Mouse (Mus musculus) CH12.LX (cell line): ENCODE measurements around the gene Crabp1. TPM values are rescaled to one million over a fixed set of nuclear protein-coding genes. Genes with fewer than 3 reads are reported as not detected.

ENCODE experiments used
- polyA plus RNA-seq: library from polyadenylated mRNA; unstranded; fragments of >175 nt; gene quantifications from 2 replicates; pipeline ENCODE4 v1.2.1, GENCODE M21; 2012; ENCODE audit warnings: low read depth; ENCODE audit not compliant: insufficient read length
- total RNA-seq, 2 experiments: library from RNA; depleted of rRNA; stranded (reverse); fragments of 300-350 nt in 1 of 2; fragments of >200 nt in 1 of 2; gene quantifications; 2 replicates each; pipeline ENCODE4 v1.2.3; 2012 to 2014

Gene Crabp1
- total and polyA plus RNA-seq, 3 experiments: not detected

Other genes starting within 250 kb of the Crabp1 start
- gene Sh2d7, start 225.8 kb upstream of the Crabp1 start, total RNA-seq (2012; rRNA removed): 0.81 and 0.84 TPM in 2 replicates
- gene Sh2d7, start 225.8 kb upstream of the Crabp1 start, total RNA-seq (2014; rRNA removed): 0.83 and 0.90 TPM in 2 replicates
- gene Sh2d7, start 225.8 kb upstream of the Crabp1 start, polyA plus RNA-seq: 0.52 and 0.56 TPM in 2 replicates
- gene Cib2, start 204.5 kb upstream of the Crabp1 start, total RNA-seq (2012; rRNA removed): 2.0 and 2.1 TPM in 2 replicates
- 3.3 and 3.4 TPM in 2 replicates for gene Cib2, start 204.5 kb upstream of the Crabp1 start, total RNA-seq (2014; rRNA removed)
- 2.3 and 3.5 TPM in 2 replicates for gene Cib2, start 204.5 kb upstream of the Crabp1 start, polyA plus RNA-seq
- 102 and 135 TPM in 2 replicates for gene Idh3a, start 178.4 kb upstream of the Crabp1 start, total RNA-seq (2012; rRNA removed)
- 192 and 198 TPM in 2 replicates for gene Idh3a, start 178.4 kb upstream of the Crabp1 start, total RNA-seq (2014; rRNA removed)
- 178 and 186 TPM in 2 replicates for gene Idh3a, start 178.4 kb upstream of the Crabp1 start, polyA plus RNA-seq
- 13.7 and 16.8 TPM in 2 replicates for gene Acsbg1, start 102.9 kb upstream of the Crabp1 start, total RNA-seq (2012; rRNA removed)
- gene Acsbg1, start 102.9 kb upstream of the Crabp1 start, total RNA-seq (2014; rRNA removed): 24.0 and 25.8 TPM in 2 replicates
- 23.6 and 24.7 TPM in 2 replicates for gene Acsbg1, start 102.9 kb upstream of the Crabp1 start, polyA plus RNA-seq
- 2.3 and 2.4 TPM in 2 replicates for gene Dnaja4, start 65.9 kb upstream of the Crabp1 start, total RNA-seq (2012; rRNA removed)
- gene Dnaja4, start 65.9 kb upstream of the Crabp1 start, total RNA-seq (2014; rRNA removed): 0.81 and 0.95 TPM in 2 replicates
- gene Dnaja4, start 65.9 kb upstream of the Crabp1 start, polyA plus RNA-seq: 1.1 and 1.8 TPM in 2 replicates
- 118 and 141 TPM in 2 replicates for gene Wdr61, start 30.2 kb upstream of the Crabp1 start, total RNA-seq (2012; rRNA removed)
- 245 and 269 TPM in 2 replicates for gene Wdr61, start 30.2 kb upstream of the Crabp1 start, total RNA-seq (2014; rRNA removed)
- 157 and 164 TPM in 2 replicates for gene Wdr61, start 30.2 kb upstream of the Crabp1 start, polyA plus RNA-seq
- 15.0 and 15.7 TPM in 2 replicates for gene Ireb2, start 99.0 kb downstream of the Crabp1 start, total RNA-seq (2012; rRNA removed)
- 33.7 and 37.6 TPM in 2 replicates for gene Ireb2, start 99.0 kb downstream of the Crabp1 start, total RNA-seq (2014; rRNA removed)
- gene Ireb2, start 99.0 kb downstream of the Crabp1 start, polyA plus RNA-seq: 35.5 and 39.8 TPM in 2 replicates
- gene Hykk, start 152.5 kb downstream of the Crabp1 start, total RNA-seq (2012; rRNA removed): 0.17 and 0.29 TPM in 2 replicates
- gene Hykk, start 152.5 kb downstream of the Crabp1 start, total RNA-seq (2014; rRNA removed): 0.15 and 0.22 TPM in 2 replicates
- 0.19 and 0.23 TPM in 2 replicates for gene Hykk, start 152.5 kb downstream of the Crabp1 start, polyA plus RNA-seq
- 264 and 359 TPM in 2 replicates for gene Psma4, start 186.0 kb downstream of the Crabp1 start, total RNA-seq (2012; rRNA removed)
- gene Psma4, start 186.0 kb downstream of the Crabp1 start, total RNA-seq (2014; rRNA removed): 662 and 708 TPM in 2 replicates
- gene Psma4, start 186.0 kb downstream of the Crabp1 start, polyA plus RNA-seq: 407 and 523 TPM in 2 replicates
- gene AY074887, start 186.2 kb downstream of the Crabp1 start, total RNA-seq (2012; rRNA removed): 0.25 TPM in 1 of 2 replicates, not detected in the other
- 0.47 TPM in 1 of 2 replicates, not detected in the other for gene AY074887, start 186.2 kb downstream of the Crabp1 start, total RNA-seq (2014; rRNA removed)
- 0.44 TPM in 1 of 2 replicates, not detected in the other for gene AY074887, start 186.2 kb downstream of the Crabp1 start, polyA plus RNA-seq
- gene Chrna5, start 216.1 kb downstream of the Crabp1 start, total RNA-seq (2012; rRNA removed): not detected in 2 replicates
- not detected in 2 replicates for gene Chrna5, start 216.1 kb downstream of the Crabp1 start, total RNA-seq (2014; rRNA removed)
- not detected in 2 replicates for gene Chrna5, start 216.1 kb downstream of the Crabp1 start, polyA plus RNA-seq